Mouse (Mus musculus) stomach, embryonic 16.5 days (tissue): ENCODE results near the gene Myl4. TPM values are rescaled to one million over a fixed set of nuclear protein-coding genes. Genes with fewer than 3 reads are reported as not detected.

ENCODE experiments used
- ATAC-seq: fragments of 200-750 bp; cut with Nextera tagmentation; 2 replicates; pipeline ENCODE4 v1.8.0; 2017; ENCODE audit warnings: moderate number of reproducible peaks, moderate TSS enrichment; ENCODE audit not compliant: insufficient read depth, low FRiP score
- H3K27ac ChIP-seq: fragments of 300-500 bp; sonication (generic); 2 replicates; pipeline ENCODE4 v1.5.1; 2014; ENCODE audit warnings: low read length
- H3K27me3 ChIP-seq: fragments of 300-500 bp; sonication (generic); 2 replicates; pipeline ENCODE4 v1.6.1; 2014; ENCODE audit warnings: low read length, control low read depth, mixed read lengths; ENCODE audit not compliant: control insufficient read depth, insufficient read depth
- H3K36me3 ChIP-seq: fragments of 300-500 bp; sonication (generic); 2 replicates; pipeline ENCODE4 v1.6.1; 2014; ENCODE audit warnings: low read length; ENCODE audit not compliant: control insufficient read depth, insufficient read depth
- H3K4me1 ChIP-seq: fragments of 300-500 bp; sonication (generic); 2 replicates; pipeline ENCODE4 v1.6.1; 2014; ENCODE audit warnings: low read length, control low read depth, mixed read lengths; ENCODE audit not compliant: control insufficient read depth, insufficient read depth
- H3K4me2 ChIP-seq: fragments of 300-500 bp; sonication (generic); 2 replicates; pipeline ENCODE4 v1.6.1; 2014; ENCODE audit warnings: low read depth, low read length, mixed read lengths
- H3K4me3 ChIP-seq: fragments of 300-500 bp; sonication (generic); replicated peaks from 2 replicates; pipeline ENCODE4 v1.5.1; 2014; ENCODE audit warnings: mild to moderate bottlenecking, low read length
- H3K9ac ChIP-seq: fragments of 300-500 bp; sonication (generic); 2 replicates; pipeline ENCODE4 v1.6.1; 2014; ENCODE audit warnings: low read length
- H3K9me3 ChIP-seq: fragments of 300-500 bp; sonication (generic); replicated peaks from 2 replicates; pipeline ENCODE4 v1.6.1; 2016; ENCODE audit warnings: low read length, control low read depth; ENCODE audit not compliant: control insufficient read depth
- WGBS: fragments of 180-500 bp; shearing (Covaris S2); extraction: QIAGEN DNeasy Blood & Tissue Kit; methylation state at CpG from one replicate; pipeline ENCODE4 v1.1.7; 2014; 5-methylcytosine and 5-hydroxymethylcytosine counted together
- polyA plus RNA-seq: library from polyadenylated mRNA; unstranded; fragments of >200 nt; fragmentation: Nextera tagmentation; extraction: Ambion mirVana; gene quantifications from 2 replicates; pipeline ENCODE4 v1.2.1, GENCODE M21; 2015

Gene Myl4
- polyA plus RNA-seq, 1 experiment from 2014 or later = 59.3 TPM

- H3K36me3 ChIP-seq = no peaks in the 10 kb centered on the region
- no peaks in the 10 kb centered on the region for H3K9me3 ChIP-seq
- no peak for ATAC-seq
- 85% methylated on average over 9 of the region's 9 CpGs for WGBS
- H3K27ac ChIP-seq = no peak overlapping the region
- H3K4me3 ChIP-seq = no peak overlapping the region
- peaks cover 5% of the 10 kb centered on the region; the same call in 1 of the 2 replicates for H3K4me1 ChIP-seq
- no peak overlapping the region for H3K4me2 ChIP-seq
- no peaks in the 10 kb centered on the region; the same call in 1 of the 2 replicates for H3K27me3 ChIP-seq
- H3K9ac ChIP-seq = no peak overlapping the region
Measured at GRCm38 (mm10) chr11:104579084-104579483, 28.6 kb downstream of the Myl4 start.

DNA sequence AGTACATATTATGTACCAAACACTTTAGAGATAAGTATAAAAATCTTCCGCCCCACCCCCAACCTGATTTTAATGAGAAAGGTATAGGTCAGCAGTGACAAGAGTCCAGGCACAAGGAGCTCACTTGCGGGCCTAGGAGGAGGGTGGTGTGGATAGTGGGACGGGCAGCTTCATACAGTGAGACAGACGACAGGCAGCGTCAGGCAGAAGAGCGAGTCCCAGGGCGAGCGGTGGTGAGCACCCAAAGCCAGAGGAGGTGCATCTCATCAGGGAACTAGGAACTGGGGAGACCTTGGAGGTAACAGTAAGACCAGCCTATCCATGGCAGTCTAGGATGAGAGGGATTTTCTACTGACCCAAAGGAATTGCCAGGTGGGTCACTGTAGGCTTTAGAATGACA is 29.1 kb downstream of the Myl4 start:
- Histone ChIP-seq H3K4me1 (peaks cover 5% of the 10 kb centered on the region; the same call in 1 of the 2 replicates), H3K4me3 (no peak overlapping the region), H3K27ac (no peak overlapping the region), H3K27me3 (no peaks in the 10 kb centered on the region; the same call in 1 of the 2 replicates), H3K9me3 (no peaks in the 10 kb centered on the region), H3K4me2 (no peak overlapping the region), H3K36me3 (no peaks in the 10 kb centered on the region), H3K9ac (no peak overlapping the region)
- 95% methylated on average over 8 of the region's 8 CpGs for WGBS
- no peak for ATAC-seq

DNA sequence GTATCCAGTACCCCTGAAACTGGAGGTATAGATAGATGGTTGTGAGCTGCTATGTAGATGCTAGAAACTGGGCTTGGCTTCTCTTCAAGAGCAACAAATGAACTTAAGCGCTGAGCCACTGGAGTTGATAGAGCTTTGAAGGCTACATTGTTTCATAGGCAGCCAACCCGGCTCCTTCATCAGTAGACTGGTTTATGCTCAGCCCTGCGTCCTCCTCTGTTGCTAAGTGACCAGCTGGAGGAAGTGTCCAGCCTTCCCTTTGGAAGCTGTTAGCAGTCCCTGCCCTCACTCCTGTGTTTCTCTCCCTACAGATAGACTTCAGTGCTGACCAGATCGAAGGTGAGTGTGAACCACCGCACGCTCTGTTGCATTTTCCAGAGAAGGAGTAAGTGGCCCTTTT is 29.6 kb downstream of the Myl4 start:
- 59% methylated on average over 6 of the region's 6 CpGs for WGBS

GRCm38 (mm10) chr11:104580606-104581005 is 30.1 kb downstream of the Myl4 start:
- WGBS = 88% methylated on average over 5 of the region's 5 CpGs
- peaks cover 5% of the 10 kb centered on the region; the same call in 1 of the 2 replicates for H3K4me1 ChIP-seq
- no peak for ATAC-seq
- no peak overlapping the region for H3K9ac ChIP-seq
- H3K4me2 ChIP-seq = no peak overlapping the region
- H3K27me3 ChIP-seq = no peaks in the 10 kb centered on the region; the same call in 1 of the 2 replicates
- H3K9me3 ChIP-seq = no peaks in the 10 kb centered on the region
- H3K27ac ChIP-seq = no peak overlapping the region
- H3K4me3 ChIP-seq = no peak overlapping the region
- H3K36me3 ChIP-seq = no peaks in the 10 kb centered on the region

More for the DNA sequence above, 29.6 kb downstream of the Myl4 start:
- Histone ChIP-seq H3K4me1 (peaks cover 5% of the 10 kb centered on the region; the same call in 1 of the 2 replicates), H3K9ac (no peak overlapping the region), H3K36me3 (no peaks in the 10 kb centered on the region), H3K4me3 (no peak overlapping the region), H3K9me3 (no peaks in the 10 kb centered on the region), H3K27ac (no peak overlapping the region), H3K27me3 (no peaks in the 10 kb centered on the region; the same call in 1 of the 2 replicates), H3K4me2 (no peak overlapping the region)
- ATAC-seq = no peak

DNA sequence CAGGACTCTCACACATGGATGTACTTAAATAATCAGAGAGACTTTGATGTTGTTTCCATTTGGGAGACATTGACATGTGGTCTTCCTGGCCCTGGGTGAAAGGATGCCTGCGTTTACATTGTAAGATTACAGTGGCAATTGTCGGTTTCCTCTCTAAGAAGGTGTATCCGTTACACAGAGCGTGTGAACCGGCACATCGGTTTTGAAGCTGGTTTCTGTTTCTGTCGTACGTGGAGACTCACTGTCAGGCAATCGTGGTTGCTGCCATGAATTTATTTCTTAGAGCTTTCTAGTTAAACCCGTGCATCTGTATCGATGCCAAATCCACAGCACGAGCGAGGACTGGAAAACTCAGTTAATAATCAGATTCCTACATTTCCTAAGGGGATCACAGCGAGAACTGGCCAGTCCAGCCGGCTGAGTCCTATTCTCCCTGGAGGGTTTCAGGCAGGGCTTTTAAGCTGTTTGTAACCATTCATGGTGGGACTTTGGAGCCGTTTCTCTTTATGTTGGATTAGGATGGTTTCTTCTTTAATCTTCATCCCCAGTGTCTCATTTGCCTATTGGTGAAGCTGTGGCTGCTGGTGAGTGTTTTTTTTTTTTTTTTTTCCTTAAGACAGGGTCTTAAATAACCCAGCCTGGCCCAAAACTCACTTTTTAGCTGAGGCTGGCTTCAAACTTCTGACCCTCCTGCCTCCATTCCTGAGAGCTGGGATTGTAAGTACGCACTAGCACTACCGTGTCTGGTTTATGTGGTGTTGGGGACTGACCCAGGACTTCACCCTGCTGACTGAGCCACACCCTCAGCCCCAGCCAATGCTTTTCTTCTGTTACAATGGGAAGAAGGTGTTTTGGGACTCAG is 31.2 kb downstream of the Myl4 start:
- ATAC-seq = no peak
- no peaks in the 10 kb centered on the region; the same call in 1 of the 2 replicates for H3K27me3 ChIP-seq
- peaks cover 5% of the 10 kb centered on the region; the same call in 1 of the 2 replicates for H3K4me1 ChIP-seq
- 0 out of 2 replicates have a peak overlapping the region, but pooled peaks have one; percentile 22 for H3K9ac ChIP-seq
- H3K9me3 ChIP-seq = no peaks in the 10 kb centered on the region
- H3K36me3 ChIP-seq = no peaks in the 10 kb centered on the region
- peak overlapping the region; percentile 37; the same call in 1 of the 2 replicates for H3K27ac ChIP-seq
- WGBS = 37% methylated on average over 18 of the region's 18 CpGs
- H3K4me3 ChIP-seq = peak overlapping the region; percentile 29
- peak overlapping the region; percentile 41 for H3K4me2 ChIP-seq

DNA sequence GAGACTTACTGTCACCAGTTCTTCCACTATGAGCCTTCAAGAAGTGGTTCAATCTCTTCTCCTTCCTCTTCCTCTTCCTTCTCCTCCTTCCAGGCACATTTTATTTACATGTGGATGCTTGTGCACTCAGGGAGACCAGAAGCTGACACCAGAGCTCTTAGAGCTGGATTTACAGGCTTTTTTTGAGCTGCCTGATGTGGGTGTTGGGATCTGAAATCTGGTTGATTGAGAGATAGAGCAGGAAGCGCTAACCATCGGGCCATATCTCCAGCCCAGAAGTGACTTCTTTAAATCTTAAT is 31.8 kb downstream of the Myl4 start:
- H3K36me3 ChIP-seq = no peaks in the 10 kb centered on the region
- no peak for ATAC-seq
- WGBS = 71% methylated on average over 2 of the region's 2 CpGs

DNA sequence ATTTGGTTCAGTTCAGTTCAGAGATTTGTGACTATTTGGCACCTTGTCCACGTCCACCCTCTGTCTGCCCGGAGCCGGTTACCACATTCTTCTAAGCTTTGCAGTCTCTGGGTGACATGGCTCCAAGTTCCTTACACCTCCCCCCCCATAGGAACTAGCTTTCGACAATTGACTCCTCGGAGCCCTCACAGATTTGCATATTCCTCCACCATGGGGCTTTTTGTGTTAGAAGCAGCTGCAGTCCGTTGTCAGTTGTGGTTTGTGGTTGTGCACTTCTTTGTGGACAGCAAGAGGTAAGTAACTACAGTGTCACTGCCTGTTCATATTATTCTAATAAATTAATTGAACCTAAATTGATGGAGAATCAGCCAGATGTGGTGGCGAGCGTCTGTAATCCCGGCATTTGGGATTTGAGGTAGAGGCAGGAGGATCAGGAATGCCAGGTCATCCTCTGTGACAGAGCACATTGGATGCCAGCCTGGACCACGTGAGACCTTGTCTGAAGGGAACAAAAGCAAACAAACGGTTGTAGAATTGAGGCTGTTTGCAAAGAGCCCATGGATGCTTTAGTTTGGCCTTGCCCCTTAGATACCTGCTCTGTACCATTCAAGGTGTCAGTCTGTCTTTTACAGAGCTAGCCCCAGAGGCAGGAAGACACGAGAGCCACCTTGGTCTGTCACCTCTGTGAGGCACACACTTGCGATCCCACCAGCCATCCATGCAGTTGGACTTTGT is 32.3 kb downstream of the Myl4 start:
- H3K4me3 ChIP-seq = no peak overlapping the region
- H3K27ac ChIP-seq = no peak overlapping the region
- H3K36me3 ChIP-seq = no peaks in the 10 kb centered on the region
- no peak for ATAC-seq
- no peaks in the 10 kb centered on the region for H3K27me3 ChIP-seq
- H3K9ac ChIP-seq = no peak overlapping the region
- H3K4me1 ChIP-seq = peaks cover 5% of the 10 kb centered on the region; the same call in 1 of the 2 replicates
- H3K9me3 ChIP-seq = no peaks in the 10 kb centered on the region
- no peak overlapping the region for H3K4me2 ChIP-seq
- WGBS = 61% methylated on average over 13 of the region's 13 CpGs

More for the DNA sequence above, 31.8 kb downstream of the Myl4 start:
- H3K4me1 ChIP-seq = peaks cover 5% of the 10 kb centered on the region; the same call in 1 of the 2 replicates
- no peaks in the 10 kb centered on the region for H3K9me3 ChIP-seq
- no peaks in the 10 kb centered on the region for H3K27me3 ChIP-seq
- no peak overlapping the region for H3K4me2 ChIP-seq
- no peak overlapping the region for H3K27ac ChIP-seq
- no peak overlapping the region for H3K4me3 ChIP-seq
- no peak overlapping the region for H3K9ac ChIP-seq

GRCm38 (mm10) chr11:104585495-104585894 is 35.0 kb downstream of the Myl4 start:
- Histone ChIP-seq H3K9me3 (no peaks in the 10 kb centered on the region), H3K9ac (no peak overlapping the region), H3K27ac (no peak overlapping the region), H3K4me1 (peaks cover 7% of the 10 kb centered on the region), H3K36me3 (no peaks in the 10 kb centered on the region), H3K27me3 (no peaks in the 10 kb centered on the region), H3K4me3 (no peak overlapping the region), H3K4me2 (no peak overlapping the region)
- 79% methylated on average over 5 of the region's 5 CpGs for WGBS
- no peak for ATAC-seq

DNA sequence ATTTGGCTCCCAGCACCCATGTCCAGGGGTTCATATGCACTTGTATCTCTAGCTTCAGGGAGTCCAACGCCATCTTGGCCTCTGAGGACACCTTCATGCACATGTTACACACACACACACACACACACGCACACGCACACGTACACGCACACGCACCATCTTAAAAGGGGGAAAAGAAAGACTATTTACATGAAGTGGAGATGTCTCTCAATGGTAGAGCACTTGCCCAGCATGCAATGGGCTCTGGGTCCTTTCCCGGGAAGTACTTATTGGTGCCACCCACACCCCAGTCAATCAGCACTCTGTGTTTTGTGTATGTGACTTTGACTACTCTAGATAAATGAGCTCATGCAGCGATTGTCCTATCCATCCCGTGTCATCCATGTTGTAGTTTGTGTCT is 37.4 kb downstream of the Myl4 start:
- no peaks in the 10 kb centered on the region for H3K9me3 ChIP-seq
- no peak overlapping the region for H3K27ac ChIP-seq
- no peak for ATAC-seq
- no peak overlapping the region for H3K9ac ChIP-seq
- peaks cover 2% of the 10 kb centered on the region; the same call in 1 of the 2 replicates for H3K4me1 ChIP-seq
- no peak overlapping the region for H3K4me3 ChIP-seq
- WGBS = 93% methylated on average over 9 of the region's 9 CpGs
- no peak overlapping the region for H3K4me2 ChIP-seq
- H3K36me3 ChIP-seq = no peaks in the 10 kb centered on the region
- no peaks in the 10 kb centered on the region for H3K27me3 ChIP-seq
